Mouse (Mus musculus) T-helper 1 cell (primary cell): ENCODE measurements around the gene H2-T24.
"Not testable (repeated sequence)": the region's sequence is repeated elsewhere in the genome, so short reads cannot be mapped to it uniquely, and the experiment has no call there.

Experiments used
- in situ Hi-C: fragments of 300-600 bp; cut with MboI, MseI; formaldehyde crosslinking; loops from one replicate; pipeline ENCODE4 v1.15.1; 2025; ENCODE audit warnings: high pct_unique_total_duplicates

H2-T24 gene

DNA sequence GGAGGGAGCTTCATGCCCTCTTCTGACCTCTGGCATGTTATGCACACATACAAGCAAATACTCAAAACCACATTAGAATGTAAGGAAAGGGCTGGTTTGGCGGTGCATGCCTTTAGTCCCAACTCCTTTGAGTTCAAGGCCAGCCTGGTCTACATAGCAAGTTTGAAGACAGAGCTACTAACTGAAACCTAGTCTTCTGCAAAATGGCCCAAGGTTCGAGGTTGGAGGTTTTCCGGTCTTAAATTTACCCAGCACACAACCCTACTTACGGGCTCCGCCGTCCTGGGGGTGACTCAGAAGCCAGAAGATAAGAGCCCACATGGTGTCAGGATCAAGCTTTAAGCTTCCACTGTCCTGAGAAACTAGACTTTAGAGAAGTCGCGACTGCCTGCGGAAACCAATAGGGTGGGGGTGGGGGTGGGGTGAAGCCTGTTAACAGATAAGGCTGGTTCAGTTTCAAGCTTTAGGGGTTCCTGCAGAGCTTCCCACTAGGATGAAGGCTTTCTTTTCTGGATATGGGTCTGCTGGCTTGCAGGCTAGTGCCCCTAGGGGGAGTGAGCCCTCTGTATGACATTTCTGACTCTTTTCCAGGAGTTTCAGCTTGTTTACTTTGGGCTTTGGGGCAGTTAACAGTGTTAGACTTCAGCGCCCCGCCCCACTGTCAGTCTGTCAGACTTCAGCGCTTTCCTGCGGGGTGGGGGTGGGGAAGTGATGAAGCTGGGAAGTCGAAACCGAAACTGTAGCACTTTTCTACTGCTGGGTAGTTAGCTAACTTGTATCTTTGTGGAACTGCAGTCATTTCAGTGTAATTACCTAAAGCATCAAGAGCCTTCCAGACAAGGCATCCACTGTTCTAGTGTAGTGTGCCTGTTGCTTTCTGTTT is at the start of gene H2-T24:
Gene H2-T24 (minus strand): TSS at position 370 of the 883 bp plus-strand sequence.
- in situ Hi-C loops = no loop called here

DNA sequence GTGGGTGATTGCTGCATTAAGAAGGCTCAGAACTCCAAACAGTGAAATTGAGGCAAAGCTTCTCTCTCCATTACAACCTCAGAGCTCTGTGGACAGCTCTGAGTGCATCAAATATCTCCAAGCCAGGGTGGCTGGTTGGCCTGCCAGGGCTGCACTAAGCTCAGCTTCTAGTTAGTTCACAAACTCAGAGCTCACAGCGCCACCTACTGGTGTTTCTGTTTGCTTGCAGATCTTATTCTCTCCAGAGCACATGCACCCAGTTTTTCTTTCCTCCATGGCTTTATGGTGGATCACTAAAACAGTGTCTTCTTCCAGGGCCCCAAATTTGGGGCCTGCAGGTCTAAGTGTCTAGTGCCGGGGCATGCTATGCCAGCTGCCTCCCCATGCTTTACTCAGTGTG is 40.5 kb upstream of the H2-T24 start:
- in situ Hi-C loops = no loop called here

DNA sequence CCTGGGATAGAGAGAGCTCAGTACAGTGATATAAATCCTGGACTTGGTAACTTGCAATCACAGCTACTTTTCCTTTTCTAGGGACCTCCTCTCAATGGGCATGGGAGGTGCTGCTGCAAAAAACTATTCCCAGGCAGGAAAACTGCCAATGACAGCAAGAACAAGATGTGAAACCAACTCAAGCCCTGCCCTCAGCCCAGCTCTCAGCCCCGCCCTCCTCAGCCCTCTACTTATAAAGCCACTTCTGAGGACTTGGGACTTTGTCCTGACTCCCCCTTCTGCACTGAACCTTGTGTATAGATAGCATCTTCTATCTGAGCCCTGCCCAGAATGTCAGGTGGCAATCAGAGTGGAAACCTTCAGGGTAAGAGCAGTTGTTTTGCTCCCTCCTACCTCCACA is 38.0 kb upstream of the H2-T24 start, which contains the start of gene Gm11127:
Gene Gm11127 (minus strand): TSS at position 10 of the 400 bp plus-strand sequence.
- in situ Hi-C loops = loop anchor here (10.0 kb wide), 1 partner anchor 66 kb away; the partner anchor contains the start of genes Gm19684 and Gm7030

DNA sequence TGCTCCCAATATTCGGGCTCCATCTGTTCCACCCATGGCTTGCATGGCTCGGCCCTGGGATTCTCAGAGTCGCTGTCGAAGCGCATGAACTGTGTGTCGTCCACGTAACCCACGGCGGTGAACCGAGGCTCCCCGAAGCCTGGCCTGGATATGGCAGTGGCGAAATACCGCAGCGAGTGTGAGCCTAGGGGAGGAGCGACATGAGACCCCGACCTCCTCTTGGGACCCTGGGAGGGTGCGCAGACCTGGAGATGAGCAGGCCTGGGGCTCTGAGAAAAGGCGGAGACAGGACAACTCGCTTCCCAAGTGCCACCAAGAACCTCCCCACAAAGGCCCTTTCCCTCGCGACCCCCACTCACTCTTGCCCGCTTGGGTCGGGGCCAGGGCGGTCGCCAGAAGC is 37.6 kb upstream of the H2-T24 start:
- in situ Hi-C loops = loop anchor here (10.0 kb wide), 1 partner anchor 67 kb away; the partner anchor contains the start of genes Gm19684 and Gm7030

DNA sequence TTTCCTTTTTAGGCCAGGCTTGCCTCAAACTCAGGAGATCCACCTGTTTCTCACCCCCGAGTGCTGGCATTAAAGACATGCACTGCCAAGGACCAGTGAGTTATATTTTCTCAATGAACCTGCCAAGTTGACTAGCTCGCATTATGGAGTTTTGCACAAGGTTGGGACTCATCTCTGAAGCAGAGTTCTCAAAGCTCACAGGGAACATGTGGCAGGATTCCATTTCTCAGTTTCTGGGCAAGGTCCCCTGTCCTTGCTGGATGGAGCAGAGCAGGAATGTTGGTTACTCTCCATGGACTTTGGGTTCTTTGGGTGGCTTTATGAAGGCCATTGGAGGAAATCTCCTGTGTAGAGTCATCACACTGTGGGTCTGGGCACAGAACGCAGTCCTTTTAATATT is 22.9 kb upstream of the H2-T24 start:
- in situ Hi-C loops = loop anchor here (5.0 kb wide), 1 partner anchor 39 kb away; no protein-coding TSS in a partner anchor

DNA sequence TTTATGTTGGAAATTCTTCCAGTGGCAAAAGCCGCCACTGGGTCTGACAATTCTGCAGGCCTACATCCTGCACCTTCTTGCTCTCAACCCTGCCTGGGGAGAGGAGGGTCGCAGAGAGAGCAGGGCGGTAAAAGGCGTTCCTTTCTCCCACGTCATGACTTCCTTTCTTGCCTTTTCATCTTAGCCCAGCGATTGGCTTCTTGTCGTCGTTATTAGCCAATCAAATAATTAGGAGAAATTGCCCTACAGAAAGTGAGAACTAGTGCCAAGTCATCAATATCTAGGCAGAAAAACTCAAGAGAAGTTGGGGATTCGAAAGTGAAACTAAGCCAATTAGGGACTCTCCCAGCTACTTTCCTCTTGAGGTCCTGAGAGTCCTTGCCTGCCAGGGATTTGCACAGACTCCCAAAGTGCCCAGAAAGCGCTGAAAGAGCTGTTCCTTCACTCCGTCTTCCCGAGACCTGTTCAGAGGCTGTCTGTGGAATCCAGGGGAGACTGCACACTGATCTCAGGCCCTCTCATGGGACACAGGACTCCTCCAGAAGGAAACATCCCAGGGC is 22.3 kb upstream of the H2-T24 start, which contains the start of the genes H2-T22 and Gm6034:
Gene H2-T22 (minus strand): TSS at position 138 of the 560 bp plus-strand sequence.
Gene Gm6034 (plus strand): TSS at position 352 of the 560 bp plus-strand sequence.
- in situ Hi-C loops = loop anchor here (5.0 kb wide), 1 partner anchor 40 kb away; no protein-coding TSS in a partner anchor

DNA sequence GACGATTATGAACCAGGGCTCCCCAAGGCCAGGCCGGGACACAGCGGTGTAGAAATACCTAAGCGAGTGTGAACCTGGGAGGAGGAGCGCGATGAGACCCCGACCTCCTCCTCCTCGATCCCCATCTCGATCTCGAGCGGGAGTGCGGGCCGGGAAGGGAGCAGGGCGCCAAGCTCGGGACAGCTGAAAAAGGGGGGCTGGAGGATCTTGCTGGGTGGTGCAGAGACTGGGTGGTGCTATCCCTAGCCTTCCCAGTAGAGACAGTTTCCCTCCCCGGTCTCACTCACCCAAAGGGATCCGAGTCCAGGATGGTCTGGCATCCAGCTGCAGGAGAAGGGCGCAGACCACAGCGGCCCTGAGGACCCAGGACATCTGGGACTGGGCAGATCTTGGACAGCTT is 21.7 kb upstream of the H2-T24 start:
- in situ Hi-C loops = loop anchor here (5.0 kb wide), 1 partner anchor 40 kb away; no protein-coding TSS in a partner anchor

DNA sequence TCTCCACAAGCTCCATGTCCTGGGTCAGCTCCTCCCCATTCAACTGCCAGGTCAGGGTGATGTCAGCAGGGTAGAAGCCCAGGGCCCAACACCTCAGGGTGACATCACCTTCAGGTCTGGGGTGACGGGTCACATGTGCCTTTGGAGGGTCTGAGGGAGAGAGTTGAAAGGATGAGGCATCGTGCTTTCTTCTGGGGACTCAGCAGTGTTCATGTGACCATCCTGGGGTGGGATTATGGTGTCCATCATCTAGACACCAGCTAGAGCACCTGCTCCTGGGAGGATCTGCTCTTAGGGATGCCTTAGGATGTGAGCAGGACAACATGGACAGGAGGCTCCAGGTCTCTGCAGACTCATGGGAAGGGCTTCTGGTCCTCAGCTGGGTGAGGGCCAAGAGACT is 20.2 kb upstream of the H2-T24 start:
- in situ Hi-C loops = loop anchor here (5.0 kb wide), 1 partner anchor 42 kb away; no protein-coding TSS in a partner anchor

DNA sequence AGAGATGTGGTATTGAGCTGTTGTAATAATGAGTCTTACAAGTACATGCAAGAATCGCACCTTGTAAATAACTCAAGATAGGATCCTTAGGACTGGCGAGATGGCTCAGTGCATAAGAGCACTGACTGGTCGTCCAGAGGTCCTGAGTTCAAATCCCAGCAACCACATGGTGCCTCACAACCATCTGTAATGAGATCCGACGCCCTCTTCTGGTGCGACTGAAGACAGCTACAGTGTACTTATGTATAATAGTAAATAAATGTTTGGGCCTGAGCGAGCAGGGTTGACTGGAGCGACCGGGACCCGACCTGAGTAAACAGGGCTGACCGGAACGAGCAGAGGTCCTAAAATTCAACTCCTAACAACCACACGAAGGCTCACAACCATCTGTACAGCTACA is 15.8 kb upstream of the H2-T24 start:
- in situ Hi-C loops = not testable (repeated sequence)

DNA sequence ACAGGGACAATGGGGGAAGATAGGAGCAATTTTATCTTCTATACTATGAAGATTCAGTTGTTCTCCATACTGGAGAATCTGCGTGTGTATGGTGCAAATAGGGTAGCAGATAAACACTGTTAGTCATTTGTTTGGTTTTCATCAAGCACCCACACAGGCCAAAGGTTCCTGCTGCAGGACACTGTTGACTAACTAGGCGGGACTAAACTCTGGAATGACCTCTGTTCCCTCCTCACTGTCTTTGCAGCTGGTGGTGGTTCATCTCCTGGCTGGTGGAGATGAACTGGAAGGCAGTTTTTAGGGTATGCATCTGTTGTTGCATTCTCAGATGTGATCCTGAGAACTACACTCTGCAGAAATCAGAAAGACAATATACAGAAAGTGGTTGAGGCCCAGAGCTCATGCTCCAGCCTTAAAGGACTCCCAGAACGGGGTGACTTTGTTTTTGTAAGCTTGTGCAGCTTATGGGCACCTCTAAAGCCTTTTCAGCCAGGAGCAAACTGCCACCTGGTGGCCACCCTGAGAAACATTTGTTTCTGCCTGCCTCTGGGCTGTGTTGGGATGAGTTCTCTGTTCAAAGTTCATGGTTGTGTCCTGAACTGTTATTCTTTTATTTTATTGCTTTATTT is 14.8 kb upstream of the H2-T24 start:
- in situ Hi-C loops = not testable (repeated sequence)

DNA sequence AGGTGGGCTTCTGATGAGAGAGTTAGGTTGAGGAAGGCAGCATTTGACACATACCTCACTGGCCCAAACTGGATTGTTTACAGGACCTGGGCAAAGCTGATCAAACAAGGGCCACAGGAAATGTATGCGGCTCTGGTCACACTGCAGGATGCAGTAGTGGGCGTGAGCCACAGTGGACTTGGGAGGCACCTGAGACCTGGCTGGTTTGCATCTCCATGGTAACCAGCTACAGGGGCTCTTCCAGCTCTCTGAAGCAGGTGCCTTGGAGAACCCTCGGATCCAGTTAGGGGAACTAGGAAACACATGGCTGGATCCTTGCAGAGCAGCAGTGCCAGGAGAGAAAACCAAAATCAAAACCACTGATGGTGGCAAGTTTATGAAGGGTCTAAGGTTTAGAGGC is 14.2 kb upstream of the H2-T24 start:
- in situ Hi-C loops = loop anchor here (5.0 kb wide), 2 partner anchors 37 to 78 kb away; no protein-coding TSS in a partner anchor

DNA sequence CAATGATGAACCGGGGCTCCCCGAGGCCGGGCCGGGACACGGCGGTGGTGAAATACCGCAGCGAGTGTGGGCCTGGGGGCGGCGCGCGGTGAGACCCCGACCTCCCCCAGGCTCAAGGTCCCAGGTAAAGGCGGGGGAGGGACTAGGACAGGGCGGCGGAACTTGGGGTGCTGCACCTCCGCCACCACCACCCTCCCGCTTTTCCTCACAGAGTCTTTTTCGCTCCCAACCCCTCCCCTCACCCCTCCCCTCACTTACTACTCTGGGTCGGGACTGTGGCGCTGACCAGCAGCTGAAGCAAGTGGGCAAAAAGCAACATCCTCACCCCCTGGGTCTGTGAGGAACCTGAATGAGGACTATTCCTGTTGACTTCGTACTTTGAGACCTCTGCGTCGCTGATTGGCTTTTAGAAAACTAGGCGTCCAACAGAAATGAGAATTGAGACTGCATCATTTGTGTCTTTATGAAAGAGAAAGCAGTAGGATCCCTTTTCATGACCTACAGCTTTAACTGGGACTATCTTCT is 12.1 kb upstream of the H2-T24 start, which contains the start of gene H2-T23:
Gene H2-T23 (minus strand): TSS at position 505 of the 525 bp plus-strand sequence.
- in situ Hi-C loops = loop anchor here (5.0 kb wide), 2 partner anchors 35 to 80 kb away; no protein-coding TSS in a partner anchor

DNA sequence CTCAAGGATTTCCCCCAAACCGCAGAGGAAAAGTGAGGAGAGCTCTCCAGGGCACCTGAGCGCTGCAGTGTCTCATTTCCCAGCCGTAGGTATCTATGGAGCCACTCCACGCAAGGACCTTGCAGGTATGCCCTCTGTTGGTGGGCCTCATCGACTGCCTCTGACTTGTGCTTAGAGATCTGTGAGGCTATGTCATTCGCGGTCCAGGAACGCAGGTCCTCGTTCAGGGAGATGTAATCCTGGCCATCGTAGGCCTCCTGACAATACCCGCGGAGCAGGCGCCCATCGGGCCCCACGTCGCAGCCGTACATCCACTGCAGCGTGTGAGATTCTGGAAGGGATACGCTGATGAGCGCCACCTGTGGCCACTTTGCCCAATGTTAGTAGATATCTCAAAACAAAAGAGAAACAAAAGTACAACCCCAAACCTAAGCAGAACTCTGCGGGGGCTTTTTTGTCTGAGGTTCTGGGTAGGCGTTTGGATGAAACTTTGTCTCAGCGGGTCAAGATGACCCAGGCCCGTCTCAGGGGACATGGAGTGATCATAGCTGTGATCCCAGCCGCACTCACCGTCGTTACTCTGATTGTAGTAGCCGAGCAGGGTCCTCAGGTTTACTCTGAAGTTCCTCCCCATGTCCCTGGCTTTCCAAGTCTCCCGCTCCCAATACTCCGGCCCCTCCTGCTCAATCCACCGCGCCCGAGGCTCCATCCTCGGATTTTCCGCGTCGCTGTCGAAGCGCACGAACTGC is 11.4 kb upstream of the H2-T24 start:
- in situ Hi-C loops = loop anchor here (5.0 kb wide), 2 partner anchors 34 to 81 kb away; no protein-coding TSS in a partner anchor

DNA sequence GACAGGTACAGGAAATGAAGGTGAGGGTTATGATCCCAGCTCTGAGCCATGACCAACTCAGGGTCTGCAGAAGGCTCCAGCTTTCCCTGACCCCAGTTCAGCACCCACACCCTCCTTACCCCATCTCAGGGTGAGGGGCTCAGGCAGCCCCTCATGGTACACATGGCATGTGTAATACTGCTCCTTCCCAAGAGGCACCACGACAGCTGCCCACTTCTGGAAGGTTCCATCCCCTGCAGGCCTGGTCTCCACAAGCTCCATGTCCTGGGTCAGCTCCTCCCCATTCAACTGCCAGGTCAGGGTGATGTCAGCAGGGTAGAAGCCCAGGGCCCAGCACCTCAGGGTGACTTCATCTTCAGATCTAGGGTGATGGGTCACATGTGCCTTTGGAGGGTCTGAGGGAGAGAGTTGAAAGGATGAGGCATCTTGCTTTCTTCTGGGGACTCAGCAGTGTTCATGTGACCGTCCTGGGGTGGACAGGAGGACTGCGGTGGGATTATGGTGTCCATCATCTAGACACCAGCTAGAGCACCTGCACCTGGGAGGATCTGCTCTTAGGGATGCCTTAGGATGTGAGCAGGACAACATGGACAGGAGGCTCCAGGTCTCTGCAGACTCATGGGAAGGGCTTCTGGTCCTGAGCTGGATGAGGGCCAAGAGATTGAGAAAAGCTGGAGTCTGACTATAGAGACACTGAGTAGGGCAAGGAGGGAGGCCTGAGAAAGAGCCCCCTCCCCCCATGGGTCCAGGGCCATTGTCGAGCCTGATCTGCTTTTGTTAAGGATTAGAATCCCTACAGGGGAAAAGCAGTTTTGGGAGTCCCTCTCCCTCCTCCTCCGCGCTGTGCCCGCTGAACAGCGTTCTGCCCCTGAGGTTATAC is 10.6 kb upstream of the H2-T24 start:
- in situ Hi-C loops = loop anchor here (5.0 kb wide), 2 partner anchors 34 to 81 kb away; no protein-coding TSS in a partner anchor

DNA sequence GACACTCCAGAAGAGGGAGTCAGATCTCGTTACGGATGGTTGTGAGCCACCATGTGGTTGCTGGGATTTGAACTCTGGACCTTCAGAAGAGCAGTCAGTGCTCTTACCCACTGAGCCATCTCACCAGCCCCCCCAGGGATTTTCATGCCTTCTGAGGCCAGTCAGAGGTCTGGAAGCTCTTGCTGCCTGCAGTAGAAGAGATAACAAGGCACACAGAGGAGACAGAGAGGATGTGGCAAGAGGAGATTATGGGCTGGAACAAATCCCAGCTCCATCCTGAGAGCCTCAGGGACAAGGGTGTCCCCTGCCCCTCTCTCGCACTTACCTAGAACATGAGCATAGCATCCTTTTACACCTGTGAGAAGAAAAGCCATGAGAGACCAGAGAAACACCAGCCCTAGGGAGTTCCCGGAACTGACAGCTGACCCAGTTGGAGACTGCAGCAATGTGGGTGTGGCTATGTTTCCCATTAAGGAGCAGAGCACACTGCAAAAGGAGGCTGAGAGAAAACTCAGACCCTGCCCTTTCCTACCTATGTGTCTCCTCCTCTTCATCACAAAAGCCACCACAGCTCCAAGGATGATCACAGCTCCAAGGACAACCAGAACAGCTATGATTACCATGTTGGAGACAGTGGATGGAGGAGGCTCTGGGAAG is 9.8 kb upstream of the H2-T24 start:
- in situ Hi-C loops = loop anchor here (5.0 kb wide), 2 partner anchors 33 to 82 kb away; no protein-coding TSS in a partner anchor

DNA sequence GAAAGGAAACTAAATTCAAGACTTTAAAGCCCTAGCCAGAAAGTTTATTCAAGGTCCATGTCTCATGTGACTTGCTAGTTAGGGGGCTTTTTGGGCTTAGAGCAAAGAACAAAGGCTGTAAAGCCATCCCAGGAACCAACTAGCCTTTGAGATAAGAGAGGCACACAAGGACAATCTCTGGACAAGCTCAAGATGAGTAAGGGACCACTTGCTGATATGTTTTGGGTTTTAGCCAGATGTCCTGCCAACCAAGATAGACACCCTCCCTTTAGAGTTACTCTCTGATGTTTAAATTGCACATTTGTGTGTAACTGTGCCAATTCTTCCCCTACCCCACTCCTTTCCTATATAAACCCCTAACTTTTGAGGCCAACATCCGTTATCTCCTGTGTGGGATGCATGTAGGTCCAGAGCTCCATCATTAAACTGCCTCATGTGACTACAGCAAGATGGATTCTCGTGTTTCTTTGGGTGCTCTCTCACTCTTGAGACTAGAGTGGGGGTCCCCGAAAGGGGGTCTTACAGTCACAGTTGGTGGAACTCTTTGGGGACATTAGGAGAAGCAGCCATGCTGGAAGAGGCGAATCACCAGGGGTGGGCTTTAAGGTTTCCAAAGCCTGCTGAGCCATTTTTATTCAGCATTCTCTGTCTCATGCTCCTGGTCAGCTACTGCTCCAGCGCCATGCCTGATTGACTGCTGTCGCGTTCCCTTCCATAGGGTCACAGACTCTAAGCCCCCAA is 8.7 kb upstream of the H2-T24 start:
- in situ Hi-C loops = no loop called here

DNA sequence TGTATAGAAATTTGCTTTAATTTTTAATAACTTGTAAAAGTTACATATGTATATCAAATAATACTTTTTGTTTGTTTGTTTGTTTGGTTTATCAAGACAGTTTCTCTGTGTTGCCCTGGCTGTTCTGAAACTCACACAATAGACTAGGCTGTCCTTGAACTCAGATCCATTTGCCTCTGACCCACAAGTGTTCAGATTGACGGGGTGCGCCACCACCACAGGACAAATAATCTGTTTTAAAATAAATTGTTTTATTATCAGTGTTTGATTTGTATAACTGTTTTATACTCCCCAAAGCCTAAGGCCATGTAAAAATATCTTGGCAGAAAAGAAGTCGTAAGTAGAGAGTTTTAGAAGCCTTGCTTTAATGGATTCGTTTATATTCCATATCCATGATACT is 7.3 kb upstream of the H2-T24 start:
- in situ Hi-C loops = no loop called here

DNA sequence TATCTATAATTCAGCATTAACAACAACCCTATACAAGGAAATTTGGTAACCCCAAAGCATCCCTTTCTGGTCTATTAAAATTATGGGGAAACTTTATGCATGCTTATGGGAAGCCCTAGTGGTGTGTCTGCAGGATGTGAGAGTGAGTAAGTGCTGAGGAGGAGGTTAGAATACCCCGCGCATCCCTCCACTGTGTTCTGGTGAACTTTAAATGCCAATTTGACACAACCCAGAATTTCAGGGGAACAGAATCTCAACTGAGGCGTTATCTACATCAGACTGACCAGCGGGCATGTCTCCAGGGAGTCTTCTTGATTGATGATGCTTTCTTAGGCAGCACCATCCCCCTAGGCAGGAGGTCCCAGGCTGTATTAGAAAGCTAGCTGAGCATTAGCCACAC is 5.5 kb upstream of the H2-T24 start:
- in situ Hi-C loops = no loop called here
